Mouse (Mus musculus): Measurements from ENCODE around the gene Zfp12.
"Not testable (repeated sequence)": the region's sequence is repeated elsewhere in the genome, so short reads cannot be mapped to it uniquely, and the experiment has no call there.

The Zfp12 gene

GRCm38 (mm10) chr5:143235028-143235693 lies at the start of gene Zfp12:
Gene Zfp12, plus strand, starts transcription at chr5:143235163.
- peak; percentile 96 for DNase-seq (ENCODE audit: low spot score in 2 of 2)

DNA sequence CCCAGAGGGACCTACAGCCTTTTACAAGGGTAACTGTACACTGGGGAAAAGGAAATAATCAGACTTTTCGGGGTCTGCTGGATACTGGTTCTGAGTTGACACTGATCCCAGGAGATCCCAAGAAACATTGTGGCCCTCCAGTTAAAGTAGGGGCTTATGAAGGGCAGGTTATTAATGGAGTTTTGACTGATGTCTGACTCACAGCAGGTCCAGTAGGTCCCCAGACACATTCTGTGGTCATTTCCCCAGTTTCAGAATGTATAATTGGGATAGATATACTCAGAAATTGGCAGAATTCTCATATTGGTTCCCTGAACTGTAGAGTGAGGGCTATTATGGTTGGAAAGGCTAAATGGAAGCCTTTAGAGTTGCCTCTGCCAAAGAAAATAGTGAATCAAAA lies 46.9 kb upstream of the Zfp12 start:
- not testable (repeated sequence) for DNase-seq (ENCODE audit: low spot score in 2 of 2)

GRCm38 (mm10) chr5:143192806-143193205 lies 42.2 kb upstream of the Zfp12 start:
- no peak for DNase-seq (ENCODE audit: low spot score in 2 of 2)

DNA sequence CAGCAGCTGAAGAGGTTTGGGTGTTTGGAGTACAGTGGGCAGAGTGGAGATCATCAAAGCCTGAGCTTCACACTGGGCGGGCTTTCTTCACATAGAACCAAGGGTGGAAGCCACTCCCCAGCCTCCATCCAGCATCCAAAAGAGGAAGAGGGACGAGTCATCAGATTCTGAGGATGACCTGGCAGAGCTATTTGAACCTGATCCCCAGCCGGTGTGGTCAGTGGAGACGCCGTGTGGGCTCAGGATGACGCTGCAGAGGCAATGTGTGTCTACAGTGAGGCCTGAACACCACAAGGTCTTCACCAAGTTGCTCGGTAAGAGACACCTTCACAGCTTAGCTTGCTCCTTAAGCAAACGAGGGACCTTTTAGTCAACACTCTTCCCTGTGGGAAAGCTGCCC lies 40.2 kb upstream of the Zfp12 start:
- DNase-seq (ENCODE audit: low spot score in 2 of 2): not testable (repeated sequence)

- DNase-seq (ENCODE audit: low spot score in 2 of 2): no peak
Observed at GRCm38 (mm10) chr5:143195166-143195565, 39.8 kb upstream of the Zfp12 start.

GRCm38 (mm10) chr5:143196506-143196905 lies 38.5 kb upstream of the Zfp12 start:
- DNase-seq (ENCODE audit: low spot score in 2 of 2): no peak

DNA sequence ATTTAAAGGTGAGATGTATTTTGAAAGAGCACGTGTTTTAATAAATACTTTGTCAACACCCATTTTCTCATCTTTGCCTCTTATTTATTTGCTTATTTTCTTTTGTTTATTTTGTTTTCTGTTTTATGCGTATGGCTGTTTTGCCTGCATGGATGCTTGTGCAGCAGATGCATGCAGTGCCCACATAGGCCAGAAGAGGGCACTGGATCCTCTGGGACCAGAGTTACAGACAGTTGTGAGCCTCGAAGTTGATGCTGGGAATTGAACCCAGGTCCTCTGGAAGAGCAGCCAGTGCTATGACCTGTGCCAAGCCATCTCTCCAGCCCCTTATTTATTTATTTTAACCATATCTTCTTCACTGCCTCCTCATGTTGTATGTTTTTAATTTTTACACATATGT lies 29.9 kb upstream of the Zfp12 start:
- no peak for DNase-seq (ENCODE audit: low spot score in 2 of 2)

DNA sequence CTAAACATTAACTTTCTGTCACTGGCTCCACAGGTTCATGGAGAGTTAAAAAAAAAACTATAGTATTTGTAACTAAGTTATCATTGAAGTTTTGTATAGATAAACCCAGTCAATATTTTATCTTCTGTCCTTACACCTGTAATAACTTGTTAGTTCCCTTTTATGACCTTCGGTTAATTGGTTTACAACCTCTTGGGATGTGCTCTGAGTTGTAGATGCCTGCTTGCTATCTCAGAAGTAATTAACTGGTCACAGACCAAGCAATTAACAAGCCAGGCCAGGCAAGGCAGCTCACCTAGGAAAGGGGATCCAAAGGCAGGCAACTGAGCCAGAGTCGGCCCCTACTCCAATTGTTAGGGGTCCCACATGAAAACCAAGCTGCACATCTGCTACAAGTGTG lies 21.1 kb upstream of the Zfp12 start:
- DNase-seq (ENCODE audit: low spot score in 2 of 2): no peak

GRCm38 (mm10) chr5:143220996-143221395 lies 14.0 kb upstream of the Zfp12 start:
- DNase-seq (ENCODE audit: low spot score in 2 of 2): no peak

DNA sequence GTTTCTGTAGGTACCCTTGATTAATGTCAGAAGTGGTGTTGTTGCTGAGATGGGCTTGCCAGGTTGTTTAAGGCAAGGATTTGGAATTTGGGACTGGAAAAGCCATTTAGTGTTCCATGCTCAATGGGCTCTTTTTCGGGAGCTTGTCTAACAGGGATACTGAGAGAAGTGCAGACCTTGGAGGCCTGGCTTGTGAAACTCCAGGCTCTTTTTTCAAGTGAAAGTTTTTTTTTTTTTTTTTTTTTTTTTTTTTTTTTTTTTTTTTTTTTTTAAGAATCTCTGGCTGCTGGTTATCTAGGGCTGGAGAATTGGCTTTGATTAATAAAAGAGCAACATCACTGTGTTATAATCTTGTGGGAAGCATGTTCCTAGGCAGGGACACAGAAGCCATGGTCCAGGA lies 12.7 kb upstream of the Zfp12 start:
- no peak for DNase-seq (ENCODE audit: low spot score in 2 of 2)

GRCm38 (mm10) chr5:143226790-143227189 lies 8.2 kb upstream of the Zfp12 start, which contains the start of gene Spdye4a:
Gene Spdye4a, minus strand, starts transcription at chr5:143226890.
- no peak for DNase-seq (ENCODE audit: low spot score in 2 of 2)

- no peak for DNase-seq (ENCODE audit: low spot score in 2 of 2)
Observed at GRCm38 (mm10) chr5:143236036-143236435, 1.1 kb downstream of the Zfp12 start.

DNA sequence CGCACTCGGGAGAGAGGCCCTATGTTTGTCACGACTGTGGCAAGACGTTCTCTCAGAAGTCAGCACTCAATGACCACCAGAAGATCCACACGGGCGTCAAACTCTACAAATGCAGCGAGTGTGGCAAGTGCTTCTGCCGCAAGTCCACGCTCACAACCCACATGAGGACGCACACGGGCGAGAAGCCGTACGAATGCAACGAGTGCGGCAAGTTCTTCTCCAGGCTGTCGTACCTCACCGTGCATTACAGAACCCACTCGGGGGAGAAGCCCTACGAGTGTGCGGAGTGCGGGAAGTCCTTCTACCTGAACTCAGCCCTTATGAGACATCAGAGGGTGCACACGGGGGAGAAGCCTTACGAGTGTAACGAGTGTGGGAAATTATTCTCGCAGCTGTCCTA lies 10.0 kb downstream of the Zfp12 start:
- no peak for DNase-seq (ENCODE audit: low spot score in 2 of 2)

DNA sequence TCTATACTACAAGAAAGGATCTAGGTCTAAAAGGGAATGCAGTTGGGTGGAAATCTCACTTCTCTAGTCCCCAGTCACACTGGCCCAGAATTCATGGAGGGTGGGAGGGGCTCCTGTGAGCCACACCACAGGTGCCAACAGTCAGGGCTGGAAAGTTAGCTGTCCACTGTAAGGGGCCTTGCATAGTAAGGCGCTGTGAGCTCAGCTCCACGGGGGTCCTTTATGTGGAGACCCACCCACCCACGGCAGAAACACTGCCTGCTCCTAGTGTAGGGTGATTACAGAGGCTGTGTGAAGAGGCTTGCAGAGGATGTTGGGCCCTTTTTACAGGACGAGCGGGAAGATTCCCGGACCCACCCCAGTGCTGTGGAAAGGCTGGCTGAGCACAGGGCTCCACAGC lies 17.1 kb downstream of the Zfp12 start:
- DNase-seq (ENCODE audit: low spot score in 2 of 2): no peak

- DNase-seq (ENCODE audit: low spot score in 2 of 2): no peak
Observed at GRCm38 (mm10) chr5:143252791-143253185, 17.8 kb downstream of the Zfp12 start.

- no peak for DNase-seq (ENCODE audit: low spot score in 2 of 2)
Observed at GRCm38 (mm10) chr5:143253186-143253880, 18.4 kb downstream of the Zfp12 start.

DNA sequence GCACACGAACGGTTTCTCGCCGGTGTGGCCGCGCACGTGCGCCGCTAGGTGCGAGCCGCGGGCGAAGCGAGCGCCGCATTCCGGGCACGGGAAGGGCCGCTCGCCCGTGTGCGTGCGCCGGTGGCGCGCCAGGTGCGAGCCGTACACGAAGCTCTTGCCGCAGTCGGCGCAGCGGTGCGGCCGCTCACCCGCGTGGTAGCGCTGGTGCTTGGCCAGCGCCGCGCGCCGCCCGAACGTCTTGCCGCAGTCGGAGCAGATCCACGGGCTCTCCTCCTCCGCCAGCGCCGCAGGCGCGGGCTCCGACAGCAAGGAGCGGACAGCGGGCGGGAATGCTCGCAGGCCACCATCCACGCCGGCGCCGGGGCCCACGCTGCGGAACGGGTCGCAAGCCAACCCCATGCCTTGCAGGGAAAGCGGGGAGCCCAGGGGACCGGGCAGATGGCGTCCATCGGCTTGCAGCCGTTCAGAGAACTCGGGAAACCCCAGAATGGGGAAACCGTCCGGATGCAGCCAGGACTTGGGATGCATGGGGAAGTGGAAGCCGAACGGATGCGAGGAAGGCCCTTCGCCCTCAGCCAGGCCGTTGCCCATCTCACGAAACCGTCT lies 19.0 kb downstream of the Zfp12 start:
- DNase-seq (ENCODE audit: low spot score in 2 of 2): no peak

DNA sequence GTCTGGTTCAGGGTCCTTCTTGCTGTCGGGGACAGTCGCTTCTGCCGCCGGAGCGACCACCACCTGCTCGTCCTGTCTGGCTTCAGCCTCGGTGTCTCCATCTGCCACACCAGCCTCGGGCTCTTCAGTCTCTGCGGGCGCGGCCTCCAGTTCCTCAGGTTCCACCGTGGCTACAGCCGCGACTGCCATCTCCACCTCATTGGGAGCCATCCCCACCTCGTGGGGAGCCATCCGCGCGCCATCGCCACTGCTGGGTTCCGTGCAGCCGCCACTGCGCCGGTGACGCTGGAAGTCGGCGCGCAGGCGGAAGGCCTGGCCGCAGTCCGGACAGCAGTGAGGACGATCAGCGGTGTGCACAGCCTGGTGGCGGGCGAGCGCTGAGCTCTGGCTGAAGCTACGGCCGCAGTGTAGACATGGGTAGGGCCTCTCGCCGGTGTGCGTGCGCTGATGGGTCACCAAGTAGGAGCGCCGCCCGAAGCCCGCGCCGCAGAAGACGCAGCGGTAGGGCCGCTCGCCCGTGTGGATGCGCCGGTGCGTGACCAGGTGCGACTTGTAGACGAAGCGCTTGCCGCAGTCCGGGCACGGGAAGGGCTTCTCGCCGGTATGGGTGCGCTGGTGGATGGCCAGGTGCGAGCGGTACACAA lies 19.6 kb downstream of the Zfp12 start:
- DNase-seq (ENCODE audit: low spot score in 2 of 2): no peak

DNA sequence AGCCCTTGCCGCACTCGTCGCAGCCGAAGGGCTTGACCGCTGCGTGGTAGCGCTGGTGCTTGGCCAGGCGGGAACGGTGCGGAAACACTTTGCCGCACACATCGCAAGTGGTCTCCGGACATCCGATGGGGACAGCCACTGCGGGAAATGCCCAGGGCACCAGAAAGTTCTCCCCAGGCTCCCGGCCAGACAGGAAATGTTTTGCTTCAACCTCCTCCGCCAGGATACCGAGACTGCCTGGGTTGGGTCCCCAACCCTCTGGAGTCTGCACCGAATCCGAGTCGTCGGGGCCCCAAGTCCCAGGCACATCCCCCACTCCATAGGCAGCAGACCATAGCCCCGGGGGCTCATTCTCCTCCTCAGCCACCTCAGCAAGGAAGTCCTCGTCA lies 20.2 kb downstream of the Zfp12 start:
- DNase-seq (ENCODE audit: low spot score in 2 of 2): no peak

DNA sequence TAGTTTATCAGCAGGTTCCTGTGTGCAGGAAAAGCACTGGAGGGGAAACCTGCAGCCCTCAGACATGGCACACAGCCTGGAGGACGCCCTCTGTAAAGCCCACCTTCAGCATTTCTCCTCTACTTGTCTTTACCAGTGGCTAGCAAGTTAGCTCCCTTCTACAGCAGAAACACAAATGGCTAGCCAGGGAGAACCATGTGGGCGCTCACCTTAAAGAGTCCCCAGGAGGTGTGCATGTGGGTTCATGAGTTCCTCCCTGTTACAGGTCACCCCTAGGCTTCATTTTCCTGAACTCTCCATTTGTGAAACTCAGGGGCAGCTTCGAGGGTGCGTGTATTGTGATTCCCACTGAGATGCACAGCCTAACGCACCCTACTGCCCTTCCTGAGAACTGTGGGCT lies 20.8 kb downstream of the Zfp12 start:
- DNase-seq (ENCODE audit: low spot score in 2 of 2): no peak

GRCm38 (mm10) chr5:143261636-143262035 lies 26.7 kb downstream of the Zfp12 start:
- DNase-seq (ENCODE audit: low spot score in 2 of 2): no peak

DNA sequence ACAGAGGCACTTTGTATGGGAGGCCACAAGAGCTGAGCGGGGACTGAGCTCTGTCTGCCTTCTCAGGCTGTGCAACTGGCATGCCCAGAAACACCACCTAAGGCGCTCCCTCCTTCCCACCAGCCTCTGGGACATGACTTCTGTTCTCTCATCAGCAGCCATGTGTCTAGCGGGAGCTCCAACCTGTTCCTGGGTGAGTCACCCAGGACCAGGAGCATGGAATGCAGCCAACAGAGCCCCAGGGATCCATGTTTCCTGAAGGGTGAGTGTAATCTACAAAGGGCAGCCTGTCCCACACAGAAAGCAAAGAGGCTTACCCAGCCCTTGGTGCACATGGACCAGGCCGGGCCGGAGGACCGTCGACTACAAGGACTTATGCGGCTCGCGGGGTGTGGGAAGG lies 29.7 kb downstream of the Zfp12 start:
- DNase-seq (ENCODE audit: low spot score in 2 of 2): no peak

DNA sequence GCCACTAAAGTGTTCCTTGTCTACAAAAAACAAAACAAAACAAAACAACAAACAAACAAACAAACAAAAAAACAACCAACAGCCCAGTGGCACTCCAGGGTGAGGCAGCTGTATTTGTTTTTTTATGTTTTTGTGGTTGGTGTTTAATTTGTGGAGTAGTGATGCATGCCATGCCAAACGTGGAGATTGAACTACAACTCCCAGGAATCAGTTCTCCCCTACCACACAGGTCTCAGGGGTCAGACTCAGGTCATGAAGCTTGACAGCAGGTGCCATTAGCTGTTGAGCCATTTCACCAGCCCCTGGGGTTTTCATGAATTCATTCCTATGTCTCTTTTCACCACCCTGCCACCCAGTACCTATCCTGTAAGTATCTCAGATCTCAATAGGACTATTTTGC lies 30.4 kb downstream of the Zfp12 start:
- no peak for DNase-seq (ENCODE audit: low spot score in 2 of 2)

Data from heart, adult 9 months (tissue).